21 mouse cellular contexts compared by ENCODE assay signal in the genomic region with DNA sequence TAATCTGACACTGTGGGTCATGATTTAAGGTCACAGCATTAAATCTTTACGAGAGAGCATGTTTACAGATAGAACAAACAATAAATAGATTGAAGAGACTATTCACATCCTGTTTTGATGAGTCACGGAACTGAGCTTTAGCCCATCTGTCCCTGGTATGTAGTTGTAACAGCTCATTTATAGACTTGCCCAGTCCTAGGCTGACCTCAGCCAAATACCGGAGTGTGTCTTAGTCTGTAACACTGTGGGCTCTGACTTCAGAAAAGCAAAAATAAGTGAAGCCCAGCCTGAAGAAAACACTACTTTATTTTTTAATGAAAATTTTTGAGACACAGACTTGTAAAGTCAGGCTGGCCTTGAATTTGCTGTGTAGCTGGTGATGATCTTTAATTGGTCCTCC. TPM values are rescaled to one million over a fixed set of nuclear protein-coding genes. Genes with fewer than 3 reads are reported as not detected.
DNase-seq lines count a peak whose midpoint lies in the region; ATAC-seq and TF ChIP-seq lines count a peak whose summit lies in the region.
"Had no signal": no experiment of that assay in that cellular context is flagged by ENCODE, and none has a peak within 500 bp of the region (broad histone marks: within the 10 kb centered on the region; RNA-seq: fewer than 3 reads in every experiment).

No protein-coding gene starts in this region.

- H3K36me3 ChIP-seq in kidney, postnatal 0 days (ENCODE audit: insufficient read depth, low read length): no peaks in the 10 kb centered on the region
- no peaks in the 10 kb centered on the region for H3K36me3 ChIP-seq in kidney, embryonic 14.5 days (ENCODE audit: control insufficient read depth, insufficient read depth, low read length)
- H3K36me3 ChIP-seq in intestine, embryonic 16.5 days (ENCODE audit: control insufficient read depth, insufficient read depth, low read length): no peaks in the 10 kb centered on the region
- H3K36me3 ChIP-seq: embryonic facial prominence, embryonic 12.5 days; forebrain, embryonic 12.5 days; G1E; heart, embryonic 12.5 days; hindbrain, embryonic 15.5 days had no signal

- peak; percentile 26 for DNase-seq in kidney, postnatal 0 days (ENCODE audit: low spot score)
- DNase-seq in lung, postnatal 10 days: peak; percentile 39
- no peak for DNase-seq in lung, adult 2 months
- peak; percentile 33 for DNase-seq in lung, postnatal 36 days
- DNase-seq in heart, adult 11 months: no peak
- DNase-seq: adrenal gland, postnatal 14 days; B cell, adult 2 months; cerebellum, adult 11-12 months; cerebellum, adult 9-10 months; cerebellum, postnatal 25 days had no signal

- 67% methylated on average over 3 of the region's 3 CpGs for WGBS in kidney, postnatal 0 days
- 75% methylated on average over 3 of the region's 3 CpGs for WGBS in kidney, embryonic 14.5 days
- 53% methylated on average over 3 of the region's 3 CpGs for WGBS in lung, adult 2 months
- WGBS in intestine, embryonic 16.5 days: 75% methylated on average over 3 of the region's 3 CpGs

- no peaks in the 10 kb centered on the region for H3K4me1 ChIP-seq in kidney, postnatal 0 days (replicated peaks; ENCODE audit: insufficient read depth, low read length)
- H3K4me1 ChIP-seq in kidney, embryonic 14.5 days (ENCODE audit: control insufficient read depth, insufficient read depth, low read length): no peaks in the 10 kb centered on the region
- peaks cover 5% of the 10 kb centered on the region for H3K4me1 ChIP-seq in lung, adult 2 months (ENCODE audit: control insufficient read depth, insufficient read depth, low read length)
- H3K4me1 ChIP-seq in intestine, embryonic 16.5 days (ENCODE audit: control insufficient read depth, insufficient read depth, low read length): no peaks in the 10 kb centered on the region
- H3K4me1 ChIP-seq: embryonic facial prominence, embryonic 12.5 days; forebrain, embryonic 12.5 days; heart, embryonic 12.5 days; hindbrain, embryonic 15.5 days had no signal

- TF ChIP-seq POLR2A in lung, adult 2 months (IDR thresholded peaks at IDR 0.05; ENCODE audit: borderline replicate concordance, extremely low read depth, low read depth, low read length): no peak

- no peak overlapping the region for H3K9ac ChIP-seq in kidney, postnatal 0 days (ENCODE audit: low read depth, low read length)
- H3K9ac ChIP-seq in kidney, embryonic 14.5 days (ENCODE audit: low read depth, low read length): no peak overlapping the region
- no peak overlapping the region for H3K9ac ChIP-seq in intestine, embryonic 16.5 days (ENCODE audit: low read depth, low read length)
- H3K9ac ChIP-seq: embryonic facial prominence, embryonic 12.5 days; forebrain, embryonic 12.5 days; heart, embryonic 12.5 days; hindbrain, embryonic 15.5 days had no signal

- no peak for ATAC-seq in kidney, postnatal 0 days (replicated peaks; ENCODE audit: low FRiP score, low read depth)
- ATAC-seq in kidney, embryonic 14.5 days (ENCODE audit: low FRiP score, low TSS enrichment): no peak
- no peak for ATAC-seq in intestine, embryonic 16.5 days
- ATAC-seq: activated CD4-positive, CD25-positive, alpha-beta regulatory T cell, adult 4 months; CD4-positive, CD25-positive, alpha-beta regulatory T cell, adult 4 months; forebrain, embryonic 16.5 days; Patski had no signal

- TF ChIP-seq CTCF in kidney, postnatal 0 days (IDR thresholded peaks at IDR 0.05; ENCODE audit: low read depth): no peak
- no peak for TF ChIP-seq CTCF in lung, adult 2 months (IDR thresholded peaks at IDR 0.05; ENCODE audit: insufficient read depth, low read length)

- H3K27me3 ChIP-seq in kidney, postnatal 0 days (ENCODE audit: insufficient read depth, low read length): no peaks in the 10 kb centered on the region
- H3K27me3 ChIP-seq in kidney, embryonic 14.5 days (ENCODE audit: control insufficient read depth, insufficient read depth, low read length): no peaks in the 10 kb centered on the region
- H3K27me3 ChIP-seq in intestine, embryonic 16.5 days (replicated peaks; ENCODE audit: control insufficient read depth, insufficient read depth, low read length): no peaks in the 10 kb centered on the region; the same call in 1 of the 2 replicates
- H3K27me3 ChIP-seq: embryonic facial prominence, embryonic 12.5 days; forebrain, embryonic 12.5 days; heart, embryonic 12.5 days; hindbrain, embryonic 15.5 days; Patski had no signal

- H3K9me3 ChIP-seq in kidney, postnatal 0 days (replicated peaks; ENCODE audit: low read length): no peaks in the 10 kb centered on the region
- H3K9me3 ChIP-seq in kidney, embryonic 14.5 days (ENCODE audit: control insufficient read depth, low read length): no peaks in the 10 kb centered on the region
- H3K9me3 ChIP-seq in intestine, embryonic 16.5 days (ENCODE audit: control insufficient read depth, low read length): no peaks in the 10 kb centered on the region
- H3K9me3 ChIP-seq: embryonic facial prominence, embryonic 12.5 days; forebrain, embryonic 12.5 days; G1E; hindbrain, embryonic 15.5 days had no signal

- H3K27ac ChIP-seq in kidney, postnatal 0 days: no peak overlapping the region
- no peak overlapping the region for H3K27ac ChIP-seq in kidney, embryonic 14.5 days (ENCODE audit: low read depth, low read length)
- no peak overlapping the region for H3K27ac ChIP-seq in intestine, embryonic 16.5 days (ENCODE audit: low read length)
- H3K27ac ChIP-seq: embryonic facial prominence, embryonic 12.5 days; forebrain, embryonic 12.5 days; hindbrain, embryonic 15.5 days had no signal

- H3K4me3 ChIP-seq in kidney, postnatal 0 days (replicated peaks; ENCODE audit: low read depth, low read length): no peak overlapping the region
- no peak overlapping the region for H3K4me3 ChIP-seq in kidney, embryonic 14.5 days (ENCODE audit: low read length)
- no peak overlapping the region for H3K4me3 ChIP-seq in lung, adult 2 months (replicated peaks; ENCODE audit: extremely low read depth, low read depth, low read length)
- no peak overlapping the region for H3K4me3 ChIP-seq in intestine, embryonic 16.5 days (ENCODE audit: low read length)
- H3K4me3 ChIP-seq: embryonic facial prominence, embryonic 12.5 days; forebrain, embryonic 12.5 days; heart, embryonic 12.5 days; hindbrain, embryonic 15.5 days had no signal

- no peak overlapping the region for H3K4me2 ChIP-seq in kidney, postnatal 0 days (ENCODE audit: low read length)
- no peak overlapping the region for H3K4me2 ChIP-seq in kidney, embryonic 14.5 days (replicated peaks; ENCODE audit: low read depth, low read length)
- no peak overlapping the region for H3K4me2 ChIP-seq in intestine, embryonic 16.5 days (ENCODE audit: low read depth, low read length)
- H3K4me2 ChIP-seq: embryonic facial prominence, embryonic 12.5 days; forebrain, embryonic 12.5 days; heart, embryonic 12.5 days; hindbrain, embryonic 15.5 days had no signal

RNA-seq across cellular contexts. Expression of a gene that starts 11.4 kb away (rescaled TPM):
- polyA plus RNA-seq in kidney, postnatal 0 days (2015; fragmentation: Nextera tagmentation; extraction: Ambion mirVana): 9.6 and 10.4 TPM in 2 replicates
- 14.1 and 22.1 TPM in 2 replicates for polyA plus RNA-seq in kidney, embryonic 14.5 days (2014; fragmentation: Nextera tagmentation; extraction: Ambion mirVana)
- polyA plus RNA-seq in lung, adult 2 months (2012; rRNA removed): 10.4 and 12.4 TPM in 2 replicates
- polyA plus RNA-seq in intestine, embryonic 16.5 days (2015; fragmentation: Nextera tagmentation; extraction: Ambion mirVana): 6.9 and 8.1 TPM in 2 replicates

Comparison
In these comparisons a context has a peak if more than half of its experiments do, and no peak if none do; other contexts are left out.
1. DNase-seq: peak in kidney, postnatal 0 days (single experiment), lung, postnatal 10 days (single experiment) and lung, postnatal 36 days (single experiment); none in lung, adult 2 months (single experiment) and heart, adult 11 months (single experiment).